Mouse (Mus musculus): ENCODE results near the gene Sntg2.

DNA sequence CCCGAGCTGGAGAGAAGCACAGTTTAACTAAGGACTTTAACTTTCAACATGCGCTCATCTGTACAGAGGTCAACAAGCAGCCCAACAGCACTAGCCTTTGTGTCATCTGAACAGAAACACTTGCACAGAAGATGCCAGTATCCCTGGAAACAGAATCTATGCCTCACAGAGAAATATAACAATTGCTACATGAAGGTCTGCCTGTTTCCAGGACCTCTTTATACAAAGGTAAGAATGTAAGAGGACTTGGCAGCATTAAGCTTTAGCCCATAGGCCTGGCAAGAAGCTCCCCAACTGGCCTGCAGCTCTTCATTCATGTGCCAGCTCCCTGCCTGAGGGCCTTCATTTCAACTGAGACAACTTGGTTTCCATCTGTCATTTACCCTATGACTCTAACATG is 26.9 kb upstream of the Sntg2 start:
- TF ChIP-seq POLR2A (IDR thresholded peaks at IDR 0.05; ENCODE audit: borderline replicate concordance, low read depth, low read length) = no peak
- TF ChIP-seq CTCF (IDR thresholded peaks at IDR 0.05; ENCODE audit: low read depth, low read length) = no peak

All from bone marrow macrophage, adult 2 months (primary cell).